Mouse (Mus musculus): ENCODE results near the gene Taf3. TPM values are rescaled to one million over a fixed set of nuclear protein-coding genes. Genes with fewer than 3 reads are reported as not detected.

The Taf3 gene
- 7.0 TPM for polyA plus RNA-seq (2012; fragmentation: generic; extraction: Trizol)
- long read RNA-seq, experiment 1, full-length matches to known transcripts, result 1 of 18 reads
- long read RNA-seq, experiment 1, partial matches to known transcripts, result 14 of 18 reads
- long read RNA-seq, experiment 1, other reads (novel, unspliced or antisense), result 3 of 18 reads
- long read RNA-seq, experiment 2, full-length matches to known transcripts, result 4 of 52 reads
- long read RNA-seq, experiment 2, partial matches to known transcripts, result 48 of 52 reads
- long read RNA-seq, experiment 2, other reads (novel, unspliced or antisense), result 0 of 52 reads

DNA sequence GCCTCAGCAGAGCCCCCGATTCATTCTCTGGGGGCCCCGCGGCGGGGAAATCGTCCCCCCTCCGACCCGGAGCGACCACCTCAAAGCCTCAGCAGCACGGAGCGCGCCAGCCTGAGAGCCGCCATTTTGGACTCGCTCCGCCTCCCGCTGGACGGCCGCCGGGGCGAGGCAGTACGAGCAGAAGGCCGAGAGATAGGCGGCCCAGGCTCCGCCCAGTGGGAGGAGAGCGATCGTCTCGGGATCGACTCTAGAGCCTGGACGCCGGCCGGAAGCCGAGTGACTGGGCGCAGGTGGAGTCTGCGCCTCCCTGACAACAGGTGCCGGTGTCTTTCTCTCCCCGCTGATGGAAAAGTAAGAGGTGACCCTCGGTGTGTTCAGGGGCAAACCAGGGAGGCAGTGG, at the start of gene Taf3:
Gene Taf3, minus strand, starts transcription at position 136 of the 400 bp plus-strand sequence.
- Histone ChIP-seq H3K27me3 (ENCODE audit: control insufficient read depth, insufficient read depth, insufficient read length) (no peaks in the 10 kb centered on the region), H3ac (ENCODE audit: control insufficient read depth, insufficient read length, low read depth) (peak within 1 kb of the TSS; percentile 79), H3K36me3 (ENCODE audit: control insufficient read depth, insufficient read depth) (peaks cover 4% of the 10 kb centered on the region), H3K4me3 (ENCODE audit: insufficient read depth, poor library complexity, severe bottlenecking) (peak within 1 kb of the TSS; percentile 95), H3K79me2 (ENCODE audit: control insufficient read depth, insufficient read depth) (peaks cover 56% of the 10 kb centered on the region), H3K79me3 (ENCODE audit: low read depth) (peaks cover 27% of the 10 kb centered on the region)
- TF ChIP-seq MAX (IDR thresholded peaks at IDR 0.05), result peak; percentile 15
- TF ChIP-seq MYOG (IDR thresholded peaks at IDR 0.05; ENCODE audit: control insufficient read depth, extremely low read depth, insufficient read length), result no peak
- TF ChIP-seq MYOD1 (IDR thresholded peaks at IDR 0.05; ENCODE audit: control insufficient read depth, insufficient read length, low read depth), result peak; percentile 28

DNA sequence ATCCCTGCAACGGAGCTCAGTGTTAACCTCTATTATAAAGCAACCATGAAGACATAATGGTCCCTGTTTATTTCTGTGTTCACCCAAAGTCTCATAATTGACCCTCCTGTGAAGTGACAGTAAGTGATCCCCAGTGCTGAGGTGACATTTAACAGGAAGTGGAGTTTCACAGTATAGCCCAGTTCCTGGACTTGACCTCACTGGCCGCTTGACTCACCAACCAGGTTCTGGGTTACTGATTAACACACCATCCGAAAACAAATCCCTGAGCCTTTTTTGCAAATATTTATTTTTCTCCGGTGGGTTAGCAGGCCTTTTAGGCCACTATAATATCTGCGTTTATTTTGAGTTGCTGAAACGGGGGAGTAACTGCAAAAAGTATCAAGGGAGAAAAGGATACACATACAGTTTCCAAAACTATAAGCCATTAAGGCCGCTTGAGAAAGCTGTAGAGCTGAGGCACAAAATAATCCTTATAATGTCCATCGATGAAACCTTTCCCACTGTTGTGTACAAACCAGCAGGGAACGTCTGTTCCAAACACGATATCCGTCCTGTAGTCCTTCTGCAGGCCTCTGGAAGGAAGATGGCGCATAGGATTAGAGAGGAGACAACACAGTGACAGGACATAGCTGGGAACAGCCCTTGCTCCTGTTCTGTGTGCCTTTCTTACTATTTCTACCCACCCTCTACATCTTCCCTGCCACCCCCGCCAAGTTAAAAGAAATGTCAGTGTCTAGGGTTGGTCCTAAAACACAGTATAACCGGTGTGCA, 46.1 kb upstream of the Taf3 start:
- no peak for TF ChIP-seq MAX (IDR thresholded peaks at IDR 0.05)
- Histone ChIP-seq H3K79me3 (ENCODE audit: low read depth) (no peaks in the 10 kb centered on the region), H3ac (ENCODE audit: control insufficient read depth, insufficient read length, low read depth) (no peak overlapping the region), H3K79me2 (ENCODE audit: control insufficient read depth, insufficient read depth) (no peaks in the 10 kb centered on the region), H3K4me3 (ENCODE audit: insufficient read depth, poor library complexity, severe bottlenecking) (no peak overlapping the region), H3K36me3 (ENCODE audit: control insufficient read depth, insufficient read depth) (peaks cover 35% of the 10 kb centered on the region), H3K27me3 (ENCODE audit: control insufficient read depth, insufficient read depth, insufficient read length) (no peaks in the 10 kb centered on the region)

DNA sequence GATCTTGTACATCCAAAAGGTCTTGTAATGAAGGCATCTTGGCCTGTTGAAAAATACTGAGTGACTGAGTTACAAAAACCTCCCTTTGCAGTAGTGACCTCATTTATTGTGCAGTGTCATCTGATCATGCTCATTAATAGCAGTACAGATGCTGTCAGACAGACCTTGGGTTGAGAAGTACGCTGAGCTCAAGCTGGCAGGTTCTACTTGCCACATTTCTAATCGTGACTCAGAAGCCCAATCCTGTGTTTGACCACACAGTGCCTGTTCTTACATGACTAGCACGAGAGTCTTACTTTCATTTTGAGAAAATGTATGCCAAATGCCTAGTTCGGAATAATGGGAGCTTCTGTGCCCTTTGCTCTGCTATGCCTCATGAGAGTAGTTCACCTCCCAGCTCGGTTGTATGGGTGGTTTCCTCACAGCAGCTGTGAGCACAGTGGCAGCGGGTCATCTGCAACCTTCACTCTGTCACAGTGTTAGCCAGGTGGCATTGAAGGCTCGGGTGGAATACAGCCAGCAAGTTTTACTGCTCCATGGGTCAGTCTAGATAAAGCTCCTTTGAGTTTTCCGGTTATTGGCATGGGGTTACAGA, 39.0 kb upstream of the Taf3 start:
- Histone ChIP-seq H3K79me2 (ENCODE audit: control insufficient read depth, insufficient read depth) (peaks cover 60% of the 10 kb centered on the region), H3K27me3 (ENCODE audit: control insufficient read depth, insufficient read depth, insufficient read length) (no peaks in the 10 kb centered on the region), H3K36me3 (ENCODE audit: control insufficient read depth, insufficient read depth) (peaks cover 89% of the 10 kb centered on the region), H3K79me3 (ENCODE audit: low read depth) (peaks cover 47% of the 10 kb centered on the region), H3K4me3 (ENCODE audit: insufficient read depth, poor library complexity, severe bottlenecking) (no peak overlapping the region), H3ac (ENCODE audit: control insufficient read depth, insufficient read length, low read depth) (no peak overlapping the region)
- TF ChIP-seq MYOD1 (IDR thresholded peaks at IDR 0.05; ENCODE audit: control insufficient read depth, insufficient read length, low read depth), result no peak
- no peak for TF ChIP-seq MAX (IDR thresholded peaks at IDR 0.05)
- TF ChIP-seq MYOG (IDR thresholded peaks at IDR 0.05; ENCODE audit: control insufficient read depth, extremely low read depth, insufficient read length), result no peak
- no peak for TF ChIP-seq CTCF (IDR thresholded peaks at IDR 0.05; ENCODE audit: control insufficient read depth, insufficient read depth, insufficient read length)
- TF ChIP-seq USF1 (IDR thresholded peaks at IDR 0.05; ENCODE audit: low read depth), result no peak
- no peak for TF ChIP-seq CEBPB (IDR thresholded peaks at IDR 0.05; ENCODE audit: low read depth)
- TF ChIP-seq FOSL1 (IDR thresholded peaks at IDR 0.05; ENCODE audit: insufficient read depth, low read length, poor library complexity, severe bottlenecking), result no peak

DNA sequence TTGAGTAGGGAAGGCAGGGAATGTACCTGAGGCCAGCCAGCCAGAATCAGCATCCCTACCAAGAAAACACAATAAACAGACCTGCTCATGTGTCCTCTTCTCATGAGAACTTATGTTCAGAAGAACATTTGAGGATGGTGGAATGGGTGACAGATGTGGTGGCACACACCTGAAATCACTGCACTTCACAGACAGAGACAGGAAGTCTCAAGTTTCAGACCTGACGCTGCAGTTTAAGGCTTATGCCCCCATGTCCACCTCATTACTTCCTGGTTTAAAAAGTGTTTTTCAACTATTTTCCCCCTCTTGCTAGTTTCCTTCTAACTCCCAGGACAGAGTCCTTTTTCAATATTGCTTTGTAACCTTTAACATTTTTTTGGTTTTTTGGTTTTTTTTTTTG, 34.3 kb upstream of the Taf3 start:
- H3ac ChIP-seq (ENCODE audit: control insufficient read depth, insufficient read length, low read depth), result no peak overlapping the region
- H3K79me3 ChIP-seq (ENCODE audit: low read depth), result peaks cover 83% of the 10 kb centered on the region
- H3K79me2 ChIP-seq (ENCODE audit: control insufficient read depth, insufficient read depth), result peaks cover 96% of the 10 kb centered on the region
- TF ChIP-seq USF1 (IDR thresholded peaks at IDR 0.05; ENCODE audit: low read depth) (no peak), FOSL1 (IDR thresholded peaks at IDR 0.05; ENCODE audit: insufficient read depth, low read length, poor library complexity, severe bottlenecking) (no peak), CEBPB (IDR thresholded peaks at IDR 0.05; ENCODE audit: low read depth) (no peak)
- H3K27me3 ChIP-seq (ENCODE audit: control insufficient read depth, insufficient read depth, insufficient read length), result no peaks in the 10 kb centered on the region
- peaks cover 46% of the 10 kb centered on the region for H3K36me3 ChIP-seq (ENCODE audit: control insufficient read depth, insufficient read depth)
- H3K4me3 ChIP-seq (ENCODE audit: insufficient read depth, poor library complexity, severe bottlenecking), result no peak overlapping the region

DNA sequence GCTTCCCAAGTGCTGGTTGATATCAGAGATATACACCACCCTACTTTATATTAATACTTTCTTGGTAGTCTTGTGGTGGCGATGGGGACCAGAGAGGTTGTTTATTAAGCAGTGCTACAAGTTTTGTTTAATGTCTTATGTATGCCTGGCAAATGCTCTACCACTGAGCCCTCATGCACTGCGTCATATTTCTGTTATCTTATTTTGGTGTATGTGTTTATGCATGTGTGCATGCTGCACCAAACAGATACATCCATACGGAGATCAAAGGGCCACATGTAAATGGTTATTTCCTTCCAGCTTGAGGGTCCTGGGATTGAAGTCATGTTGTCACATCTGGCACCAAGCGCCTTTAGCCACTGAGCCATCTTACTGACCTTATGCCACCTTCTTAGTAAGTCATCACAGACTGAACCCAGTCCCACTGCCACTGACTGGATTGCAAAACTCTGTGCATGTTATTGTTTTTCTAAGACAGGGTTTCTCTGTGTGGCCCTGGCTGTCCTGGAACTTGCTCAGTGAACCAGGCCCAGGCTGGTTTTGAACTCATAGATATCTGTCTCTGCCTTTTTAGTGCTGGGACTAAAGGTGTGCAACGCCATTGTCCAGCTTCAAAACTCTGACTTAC, 33.2 kb upstream of the Taf3 start:
- peak overlapping the region; percentile 98 for H3K4me3 ChIP-seq (ENCODE audit: insufficient read depth, poor library complexity, severe bottlenecking)
- H3K36me3 ChIP-seq (ENCODE audit: control insufficient read depth, insufficient read depth), result peaks cover 35% of the 10 kb centered on the region
- H3ac ChIP-seq (ENCODE audit: control insufficient read depth, insufficient read length, low read depth), result no peak overlapping the region
- H3K79me2 ChIP-seq (ENCODE audit: control insufficient read depth, insufficient read depth), result peaks cover 100% of the 10 kb centered on the region
- H3K79me3 ChIP-seq (ENCODE audit: low read depth), result peaks cover 86% of the 10 kb centered on the region
- H3K27me3 ChIP-seq (ENCODE audit: control insufficient read depth, insufficient read depth, insufficient read length), result no peaks in the 10 kb centered on the region
- no peak for TF ChIP-seq MAX (IDR thresholded peaks at IDR 0.05)
- no peak for TF ChIP-seq CEBPB (IDR thresholded peaks at IDR 0.05; ENCODE audit: low read depth)
- TF ChIP-seq MYOG (IDR thresholded peaks at IDR 0.05; ENCODE audit: control insufficient read depth, extremely low read depth, insufficient read length), result no peak
- TF ChIP-seq CTCF (IDR thresholded peaks at IDR 0.05; ENCODE audit: control insufficient read depth, insufficient read depth, insufficient read length), result no peak
- TF ChIP-seq USF1 (IDR thresholded peaks at IDR 0.05; ENCODE audit: low read depth), result no peak
- no peak for TF ChIP-seq MYOD1 (IDR thresholded peaks at IDR 0.05; ENCODE audit: control insufficient read depth, insufficient read length, low read depth)
- no peak for TF ChIP-seq FOSL1 (IDR thresholded peaks at IDR 0.05; ENCODE audit: insufficient read depth, low read length, poor library complexity, severe bottlenecking)
